Mouse (Mus musculus) myocyte (in vitro differentiated cells): ENCODE data around the gene Rel.

Experiments used
- REST ChIP-seq: IDR thresholded peaks from one replicate; pipeline ENCODE4 v1.6.1; 2011; ENCODE audit warnings: mild to moderate bottlenecking, control low read depth, moderate library complexity; ENCODE audit not compliant: insufficient read depth, insufficient read length
- SRF ChIP-seq: IDR thresholded peaks from one replicate; pipeline ENCODE4 v1.6.1; 2011; ENCODE audit warnings: low read depth; ENCODE audit not compliant: control insufficient read depth, insufficient read length

DNA sequence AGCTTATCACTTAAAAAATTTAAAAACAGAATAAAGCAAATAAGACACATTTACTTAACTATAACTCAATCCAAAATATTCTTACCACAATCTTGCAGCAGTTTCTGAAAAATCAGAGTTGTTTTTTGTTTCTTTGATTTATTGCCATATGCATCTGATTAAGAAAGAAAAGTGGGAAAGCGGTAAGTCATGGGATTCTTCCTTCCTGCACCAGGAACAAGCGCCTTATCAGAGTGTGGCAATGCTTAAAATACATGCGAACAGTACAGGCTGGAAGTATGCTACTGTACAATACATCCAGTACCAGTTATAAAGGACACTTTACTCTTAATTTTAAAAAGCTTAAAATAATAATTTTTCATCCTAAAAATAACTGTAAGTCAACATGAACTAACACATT is 26.4 kb downstream of the Rel start:
- TF ChIP-seq REST (no peak), SRF (no peak)
